ENCODE assay signal across 8 mouse cellular contexts in the genomic region with DNA sequence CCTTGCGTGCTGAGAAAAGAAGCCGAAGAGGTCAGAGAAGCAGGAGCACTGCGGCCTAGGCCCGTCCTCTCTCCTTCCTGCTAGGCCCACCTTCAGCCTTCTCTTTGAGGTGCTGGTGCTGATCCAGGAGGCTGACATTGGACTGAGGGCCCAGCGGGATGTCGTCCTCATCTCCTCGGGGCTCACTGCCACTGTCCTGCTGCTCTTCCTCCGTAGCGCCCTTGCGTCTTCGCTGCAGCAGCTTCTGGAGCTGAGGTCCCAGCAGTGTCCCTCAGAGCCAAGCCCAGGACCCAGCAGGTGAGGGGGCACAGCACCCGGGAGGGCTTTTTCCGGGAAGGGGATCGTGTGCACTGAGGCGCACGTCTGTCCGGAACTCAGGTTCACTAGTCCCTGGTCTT. TPM values are rescaled to one million over a fixed set of nuclear protein-coding genes. Genes with fewer than 3 reads are reported as not detected.
DNase-seq lines count a peak whose midpoint lies in the region; ATAC-seq and TF ChIP-seq lines count a peak whose summit lies in the region.

No protein-coding gene starts in this region.

- H3K27ac ChIP-seq in heart, embryonic 11.5 days (ENCODE audit: low read depth, low read length): no peak overlapping the region
- peak overlapping the region; percentile 91 for H3K27ac ChIP-seq in forebrain, embryonic 10.5 days
- peak overlapping the region; percentile 68; the same call in 1 of the 2 replicates for H3K27ac ChIP-seq in liver, embryonic 13.5 days

- H3K4me3 ChIP-seq in heart, embryonic 11.5 days (ENCODE audit: low read depth, low read length): peak overlapping the region; percentile 82
- H3K4me3 ChIP-seq in E14TG2a.4 (replicated peaks; ENCODE audit: low read length): peak overlapping the region; percentile 100
- H3K4me3 ChIP-seq in forebrain, embryonic 10.5 days: peak overlapping the region; percentile 95
- H3K4me3 ChIP-seq in liver, embryonic 13.5 days (replicated peaks): peak overlapping the region; percentile 91

- H3K4me2 ChIP-seq in heart, embryonic 11.5 days: peak overlapping the region; percentile 78
- H3K4me2 ChIP-seq in liver, embryonic 13.5 days: peak overlapping the region; percentile 97

- peak; percentile 18; the same call in 1 of the 2 replicates for ATAC-seq in heart, embryonic 11.5 days (replicated peaks; ENCODE audit: insufficient number of reproducible peaks, low FRiP score, low TSS enrichment)
- peak; percentile 3 for ATAC-seq in liver, embryonic 13.5 days (ENCODE audit: low read depth)

- H3K9me3 ChIP-seq in heart, embryonic 11.5 days (replicated peaks; ENCODE audit: control insufficient read depth, low read length): no peaks in the 10 kb centered on the region
- H3K9me3 ChIP-seq in E14TG2a.4 (ENCODE audit: low read length): no peaks in the 10 kb centered on the region
- H3K9me3 ChIP-seq in forebrain, embryonic 10.5 days: no peaks in the 10 kb centered on the region
- H3K9me3 ChIP-seq in liver, embryonic 13.5 days (replicated peaks): no peaks in the 10 kb centered on the region

- peaks cover 35% of the 10 kb centered on the region for H3K36me3 ChIP-seq in heart, embryonic 11.5 days (ENCODE audit: control insufficient read depth, insufficient read depth, low read length)
- H3K36me3 ChIP-seq in E14TG2a.4 (ENCODE audit: insufficient read depth, low read length): peaks cover 83% of the 10 kb centered on the region
- H3K36me3 ChIP-seq in forebrain, embryonic 10.5 days (replicated peaks): peaks cover 81% of the 10 kb centered on the region
- peaks cover 66% of the 10 kb centered on the region for H3K36me3 ChIP-seq in liver, embryonic 13.5 days

- WGBS in heart, embryonic 11.5 days (ENCODE audit: insufficient replicate concordance): 17% methylated on average over 15 of the region's 17 CpGs
- 19% methylated on average over 17 of the region's 17 CpGs for WGBS in forebrain, embryonic 10.5 days
- 15% methylated on average over 17 of the region's 17 CpGs for WGBS in liver, embryonic 13.5 days (ENCODE audit: insufficient replicate concordance)

- no peak for DNase-seq in heart, postnatal 25 days (ENCODE audit: low spot score)
- DNase-seq in forebrain, embryonic 10.5 days (ENCODE audit: extremely low spot score, low spot score): no peak
- no peak for DNase-seq in liver, embryonic 13.5 days
- no peak for DNase-seq in thymus, postnatal 25 days
- no peak for DNase-seq in left cerebral cortex, postnatal 14 days (ENCODE audit: low spot score in 2 of 2)
- no peak for DNase-seq in urinary bladder, postnatal 36 days (ENCODE audit: low spot score in 2 of 2)

- intact Hi-C loops in heart, postnatal 25 days (cut with DNase I): loop anchor here (1.0 to 5.0 kb wide), 3 partner anchors 19 to 128 kb away; no protein-coding TSS in a partner anchor
- intact Hi-C loops in left cerebral cortex, postnatal 14 days (cut with DNase I): no loop called here

- H3K27me3 ChIP-seq in heart, embryonic 11.5 days (ENCODE audit: control insufficient read depth, insufficient read depth, low read length): no peaks in the 10 kb centered on the region
- H3K27me3 ChIP-seq in E14TG2a.4 (ENCODE audit: insufficient read depth, low read length): no peaks in the 10 kb centered on the region
- H3K27me3 ChIP-seq in forebrain, embryonic 10.5 days (ENCODE audit: poor library complexity, severe bottlenecking): no peaks in the 10 kb centered on the region
- no peaks in the 10 kb centered on the region for H3K27me3 ChIP-seq in liver, embryonic 13.5 days

- H3K9ac ChIP-seq in heart, embryonic 11.5 days (ENCODE audit: low read depth, low read length): peak overlapping the region; percentile 75
- peak overlapping the region; percentile 83 for H3K9ac ChIP-seq in liver, embryonic 13.5 days

- peaks cover 7% of the 10 kb centered on the region; the same call in 1 of the 2 replicates for H3K4me1 ChIP-seq in heart, embryonic 11.5 days (ENCODE audit: control insufficient read depth, insufficient read depth, low read length)
- peaks cover 27% of the 10 kb centered on the region for H3K4me1 ChIP-seq in E14TG2a.4 (replicated peaks; ENCODE audit: low read depth, low read length)
- peaks cover 19% of the 10 kb centered on the region for H3K4me1 ChIP-seq in forebrain, embryonic 10.5 days
- peaks cover 33% of the 10 kb centered on the region for H3K4me1 ChIP-seq in liver, embryonic 13.5 days (replicated peaks)

- no peak for TF ChIP-seq CTCF in E14TG2a.4 (conservative IDR thresholded peaks at IDR 0.05; ENCODE audit: low read length)

RNA-seq across cellular contexts. Expression of a gene that starts 0.7 kb away (rescaled TPM):
- polyA plus RNA-seq in heart, embryonic 11.5 days (2014; fragmentation: Nextera tagmentation; extraction: Ambion mirVana): 36.5 and 39.9 TPM in 2 replicates
- total RNA-seq in heart, postnatal 25 days (2021): 10 to 100 TPM; 13.1 to 13.2 TPM
- polyA plus RNA-seq in forebrain, embryonic 10.5 days (2016; fragmentation: Nextera tagmentation; extraction: Ambion mirVana): 96.5 and 98.2 TPM in 2 replicates
- polyA plus RNA-seq in liver, embryonic 13.5 days (2015; fragmentation: Nextera tagmentation; extraction: Ambion mirVana): 31.7 and 32.8 TPM in 2 replicates
- 10 to 100 TPM; 47.5 to 50.9 TPM for total RNA-seq in left cerebral cortex, postnatal 14 days (2021)

RNA-seq across cellular contexts. Expression of a gene that starts 6.7 kb away (rescaled TPM):
- 0.90 and 1.1 TPM in 2 replicates for polyA plus RNA-seq in heart, embryonic 11.5 days (2014; fragmentation: Nextera tagmentation; extraction: Ambion mirVana)
- 1 to 10 TPM; 2.2 to 2.3 TPM for total RNA-seq in heart, postnatal 25 days (2021)
- polyA plus RNA-seq in forebrain, embryonic 10.5 days (2016; fragmentation: Nextera tagmentation; extraction: Ambion mirVana): 3.3 and 4.2 TPM in 2 replicates
- polyA plus RNA-seq in liver, embryonic 13.5 days (2015; fragmentation: Nextera tagmentation; extraction: Ambion mirVana): 3.4 and 3.8 TPM in 2 replicates
- total RNA-seq in left cerebral cortex, postnatal 14 days (2021): 1 to 10 TPM; 6.2 to 7.9 TPM

RNA-seq across cellular contexts. Expression of a gene that starts 22.3 kb away (rescaled TPM):
- polyA plus RNA-seq in heart, embryonic 11.5 days (2014; fragmentation: Nextera tagmentation; extraction: Ambion mirVana): 439 and 451 TPM in 2 replicates
- 10 to 100 TPM; 65.2 to 67.7 TPM for total RNA-seq in heart, postnatal 25 days (2021)
- 200 and 209 TPM in 2 replicates for polyA plus RNA-seq in forebrain, embryonic 10.5 days (2016; fragmentation: Nextera tagmentation; extraction: Ambion mirVana)
- 27.5 and 28.8 TPM in 2 replicates for polyA plus RNA-seq in liver, embryonic 13.5 days (2015; fragmentation: Nextera tagmentation; extraction: Ambion mirVana)
- 10 to 100 TPM; 66.0 to 79.4 TPM for total RNA-seq in left cerebral cortex, postnatal 14 days (2021)

RNA-seq across cellular contexts. Expression of a gene that starts 35.1 kb away (rescaled TPM):
- 19.1 and 21.9 TPM in 2 replicates for polyA plus RNA-seq in heart, embryonic 11.5 days (2014; fragmentation: Nextera tagmentation; extraction: Ambion mirVana)
- total RNA-seq in heart, postnatal 25 days (2021): 10 to 100 TPM; 18.3 to 19.0 TPM
- polyA plus RNA-seq in forebrain, embryonic 10.5 days (2016; fragmentation: Nextera tagmentation; extraction: Ambion mirVana): 55.6 and 57.8 TPM in 2 replicates
- polyA plus RNA-seq in liver, embryonic 13.5 days (2015; fragmentation: Nextera tagmentation; extraction: Ambion mirVana): 7.9 and 8.8 TPM in 2 replicates
- 10 to 100 TPM; 62.8 to 71.1 TPM for total RNA-seq in left cerebral cortex, postnatal 14 days (2021)

RNA-seq across cellular contexts. Expression of a gene that starts 37.7 kb away (rescaled TPM):
- polyA plus RNA-seq in heart, embryonic 11.5 days (2014; fragmentation: Nextera tagmentation; extraction: Ambion mirVana): 58.5 and 63.3 TPM in 2 replicates
- 10 to 100 TPM; 86.3 to 94.2 TPM for total RNA-seq in heart, postnatal 25 days (2021)
- 129 and 141 TPM in 2 replicates for polyA plus RNA-seq in forebrain, embryonic 10.5 days (2016; fragmentation: Nextera tagmentation; extraction: Ambion mirVana)
- 65.0 and 72.6 TPM in 2 replicates for polyA plus RNA-seq in liver, embryonic 13.5 days (2015; fragmentation: Nextera tagmentation; extraction: Ambion mirVana)
- 100 to 1,000 TPM; 117 to 123 TPM for total RNA-seq in left cerebral cortex, postnatal 14 days (2021)
